Mouse (Mus musculus): Measurements from ENCODE around the gene Vps36. TPM values are rescaled to one million over a fixed set of nuclear protein-coding genes. Genes with fewer than 3 reads are reported as not detected.

Vps36 gene
- 21.7 and 26.4 TPM in 2 replicates for polyA plus RNA-seq (2015; fragmentation: Nextera tagmentation; extraction: Ambion mirVana)

GRCm38 (mm10) chr8:22192660-22193431 lies at the start of gene Vps36:
Vps36 (plus strand) TSS chr8:22192809.

GRCm38 (mm10) chr8:22166080-22166603 lies 26.5 kb upstream of the Vps36 start, which contains the start of gene Nek3:
Nek3 (minus strand) TSS chr8:22166435.

GRCm38 (mm10) chr8:22185431-22186397 lies 6.9 kb upstream of the Vps36 start, which contains the start of gene Ckap2:
Ckap2 (minus strand) TSS chr8:22185819.

GRCm38 (mm10) chr8:22227061-22227877 lies 34.7 kb downstream of the Vps36 start, which contains the start of gene Thsd1:
Thsd1 (plus strand) TSS chr8:22227313.

Other genes starting within 250 kb of the Vps36 start
- not detected in 2 replicates for gene Defb13, start 246.0 kb upstream of the Vps36 start, polyA plus RNA-seq (2015; fragmentation: Nextera tagmentation; extraction: Ambion mirVana)
- not detected in 2 replicates for gene Fam90a1a, start 234.1 kb upstream of the Vps36 start, polyA plus RNA-seq (2015; fragmentation: Nextera tagmentation; extraction: Ambion mirVana)
- gene Ccdc70, start 223.0 kb upstream of the Vps36 start, polyA plus RNA-seq (2015; fragmentation: Nextera tagmentation; extraction: Ambion mirVana) = not detected in 2 replicates
- 0.41 and 0.84 TPM in 2 replicates for gene Atp7b, start 132.5 kb upstream of the Vps36 start, polyA plus RNA-seq (2015; fragmentation: Nextera tagmentation; extraction: Ambion mirVana)
- 18.8 and 22.3 TPM in 2 replicates for gene Alg11, start 132.1 kb upstream of the Vps36 start, polyA plus RNA-seq (2015; fragmentation: Nextera tagmentation; extraction: Ambion mirVana)
- 2.0 and 4.7 TPM in 2 replicates for gene Nek5, start 67.8 kb upstream of the Vps36 start, polyA plus RNA-seq (2015; fragmentation: Nextera tagmentation; extraction: Ambion mirVana)
- 6.7 and 7.1 TPM in 2 replicates for gene Nek3, start 26.4 kb upstream of the Vps36 start, polyA plus RNA-seq (2015; fragmentation: Nextera tagmentation; extraction: Ambion mirVana)
- 20.2 and 21.0 TPM in 2 replicates for gene Ckap2, start 7.0 kb upstream of the Vps36 start, polyA plus RNA-seq (2015; fragmentation: Nextera tagmentation; extraction: Ambion mirVana)
- 3.7 and 4.8 TPM in 2 replicates for gene Thsd1, start 34.5 kb downstream of the Vps36 start, polyA plus RNA-seq (2015; fragmentation: Nextera tagmentation; extraction: Ambion mirVana)
- not detected in 2 replicates for gene Tpte, start 90.6 kb downstream of the Vps36 start, polyA plus RNA-seq (2015; fragmentation: Nextera tagmentation; extraction: Ambion mirVana)
- gene Slc25a15, start 205.8 kb downstream of the Vps36 start, polyA plus RNA-seq (2015; fragmentation: Nextera tagmentation; extraction: Ambion mirVana) = 9.5 and 11.2 TPM in 2 replicates
- 51.7 and 67.3 TPM in 2 replicates for gene Mrps31, start 218.6 kb downstream of the Vps36 start, polyA plus RNA-seq (2015; fragmentation: Nextera tagmentation; extraction: Ambion mirVana)

Data from adrenal gland, postnatal 0 days (tissue).